Mouse (Mus musculus): Measurements from ENCODE around the gene Alpk3.
"Not testable (repeated sequence)": the region's sequence is repeated elsewhere in the genome, so short reads cannot be mapped to it uniquely, and the experiment has no call there.

The Alpk3 gene

GRCm38 (mm10) chr7:81125215-81126175 lies 68.1 kb downstream of the Alpk3 start:
- in situ Hi-C loops (cut with MboI, MseI), result no loop called here

DNA sequence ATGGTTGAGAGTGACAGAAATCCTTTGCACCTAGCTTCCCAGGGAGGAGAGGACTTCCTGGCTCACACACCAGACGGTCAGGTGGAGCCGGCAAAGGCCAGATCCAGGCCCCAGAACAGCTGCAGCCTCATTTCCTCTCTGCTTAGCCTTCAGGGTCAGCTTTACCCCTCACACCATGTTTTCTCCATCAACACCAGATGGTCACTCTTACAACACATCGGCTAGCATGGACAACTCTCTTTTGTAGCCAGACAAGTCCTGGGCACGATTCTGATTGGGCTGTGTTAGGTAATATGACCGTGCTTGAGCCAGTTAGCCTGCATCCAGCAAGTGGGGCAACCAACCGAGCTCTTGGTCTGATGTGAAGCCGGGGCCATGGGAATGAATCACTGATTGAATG lies 74.5 kb downstream of the Alpk3 start:
- in situ Hi-C loops (cut with MboI, MseI), result no loop called here

DNA sequence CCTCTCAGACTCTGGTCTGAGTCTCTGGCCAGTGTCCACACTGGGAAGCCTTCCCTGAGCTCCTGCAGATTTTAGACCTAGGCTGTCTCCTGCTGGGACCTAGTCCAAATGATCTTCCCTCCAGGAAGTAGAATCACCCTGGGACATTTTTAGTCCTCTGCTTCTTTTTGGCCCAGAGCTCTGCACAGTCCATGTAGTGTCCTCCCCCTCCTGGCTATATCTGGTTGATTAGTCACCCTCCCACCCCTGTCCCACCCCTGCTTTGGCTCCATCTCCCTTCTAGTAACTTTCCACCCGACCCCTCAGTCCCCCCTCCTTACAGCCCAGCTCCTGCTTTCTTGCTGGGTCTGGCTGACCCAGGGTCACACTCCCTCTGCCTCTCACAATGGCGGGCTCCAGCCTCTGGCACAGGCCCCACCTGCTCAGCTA lies 75.5 kb downstream of the Alpk3 start:
- in situ Hi-C loops (cut with MboI, MseI), result no loop called here

GRCm38 (mm10) chr7:81133416-81133815 lies 76.0 kb downstream of the Alpk3 start:
- in situ Hi-C loops (cut with MboI, MseI), result no loop called here

DNA sequence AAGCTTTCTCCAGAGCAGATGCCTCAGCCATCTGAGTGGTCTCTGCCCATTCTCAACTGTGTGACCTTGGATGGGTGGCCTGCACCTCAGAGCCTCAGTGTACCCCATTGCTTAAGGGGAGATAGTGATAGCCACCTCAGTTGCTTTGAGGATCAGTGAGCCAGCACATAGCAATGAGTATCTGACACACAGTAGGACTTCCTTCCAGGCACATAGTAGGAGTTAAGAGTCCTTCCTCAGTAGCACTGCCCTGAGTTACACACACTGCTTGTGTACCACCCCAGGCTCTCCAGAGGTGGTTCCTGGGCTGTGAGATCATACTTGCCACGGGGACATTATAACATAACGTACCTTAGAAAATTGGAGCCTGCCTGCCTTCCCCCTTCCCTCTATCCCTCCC lies 76.5 kb downstream of the Alpk3 start:
- in situ Hi-C loops (cut with MboI, MseI), result no loop called here

DNA sequence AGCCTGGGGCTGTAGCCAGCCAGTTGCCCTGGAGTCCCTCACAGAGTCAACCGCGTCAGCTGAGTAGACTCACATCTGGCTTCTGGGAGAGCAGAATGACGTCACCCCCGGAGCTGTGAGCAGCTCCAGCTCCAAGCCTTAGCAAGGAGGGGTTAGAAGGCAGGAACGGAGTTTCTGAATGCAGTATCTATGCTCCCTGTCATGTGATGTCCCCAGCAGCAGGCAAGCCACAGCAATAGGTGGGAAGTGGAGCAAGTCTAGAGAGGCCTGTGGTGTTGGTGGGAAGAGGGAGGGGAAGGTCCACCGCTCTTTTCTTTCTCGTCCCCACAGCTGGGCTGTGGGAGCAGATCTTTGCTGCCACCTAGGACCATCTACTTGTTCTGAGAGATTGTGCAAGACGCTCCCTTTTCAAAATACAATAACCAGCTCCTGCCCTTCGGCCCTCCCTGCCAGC lies 77.2 kb downstream of the Alpk3 start:
- in situ Hi-C loops (cut with MboI, MseI), result no loop called here

GRCm38 (mm10) chr7:81137292-81137691 lies 79.9 kb downstream of the Alpk3 start:
- in situ Hi-C loops (cut with MboI, MseI), result no loop called here

DNA sequence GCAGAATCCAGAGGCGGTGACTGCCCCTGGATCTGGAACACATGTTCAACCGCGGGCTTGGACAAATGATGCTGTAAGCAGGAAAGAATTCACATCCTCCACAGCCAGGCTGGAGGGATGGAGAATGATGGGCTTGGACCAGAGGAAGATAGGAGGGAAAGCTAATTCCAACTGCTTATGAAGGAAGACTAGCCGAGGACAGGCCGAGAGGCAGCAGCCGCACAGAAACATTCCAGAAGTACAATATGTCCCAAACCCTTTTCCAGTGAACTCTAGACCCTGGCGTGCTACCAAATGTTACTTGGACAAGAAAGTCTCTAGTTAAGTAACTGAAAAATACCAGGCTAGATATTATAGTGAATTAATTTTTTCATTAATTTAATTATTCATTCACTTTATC lies 81.7 kb downstream of the Alpk3 start:
- in situ Hi-C loops (cut with MboI, MseI), result no loop called here

- in situ Hi-C loops (cut with MboI, MseI), result no loop called here
Measured at GRCm38 (mm10) chr7:81139671-81140404, 82.4 kb downstream of the Alpk3 start.

GRCm38 (mm10) chr7:81141541-81141940 lies 84.1 kb downstream of the Alpk3 start:
- in situ Hi-C loops (cut with MboI, MseI), result no loop called here

DNA sequence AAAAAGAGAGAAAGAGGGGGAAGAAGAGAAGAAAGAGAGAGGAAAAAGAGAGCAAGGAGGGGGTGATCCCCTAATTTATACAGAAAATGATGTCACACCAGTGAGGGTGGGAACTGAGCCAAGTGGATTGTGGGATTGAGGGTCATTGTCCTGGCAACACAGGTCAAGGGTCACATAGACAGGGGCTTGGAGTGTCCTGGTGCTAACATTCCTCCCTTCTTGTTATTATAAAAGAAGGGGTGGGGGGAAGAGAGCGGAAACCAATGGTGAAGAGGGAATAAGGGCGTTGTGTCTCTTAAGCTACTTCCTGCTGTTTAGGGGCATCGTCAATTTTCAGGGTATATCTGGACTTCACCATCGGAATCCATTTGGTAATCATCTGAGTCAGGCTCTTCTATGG lies 85.7 kb downstream of the Alpk3 start:
- in situ Hi-C loops (cut with MboI, MseI), result not testable (repeated sequence)

DNA sequence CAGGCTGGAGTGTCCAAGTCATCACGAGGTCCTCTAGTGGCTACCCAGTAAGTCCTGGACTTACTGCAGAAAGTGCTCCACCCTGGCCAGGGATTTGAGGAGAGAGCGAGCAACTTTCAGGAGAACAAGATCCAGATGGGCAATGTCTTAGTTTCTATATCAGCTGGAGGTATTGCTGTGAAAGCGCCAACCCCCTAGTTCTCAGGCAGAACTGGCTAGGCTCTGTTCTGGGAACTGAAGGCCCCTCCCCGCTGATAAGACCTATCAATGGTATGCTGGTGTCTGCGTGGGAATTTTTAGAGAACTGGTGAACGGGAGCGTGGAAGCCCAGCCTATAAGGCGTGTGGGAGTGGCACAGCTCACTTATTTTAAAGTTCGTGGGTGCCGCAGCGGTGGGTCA lies 92.4 kb downstream of the Alpk3 start:
- in situ Hi-C loops (cut with MboI, MseI), result no loop called here

DNA sequence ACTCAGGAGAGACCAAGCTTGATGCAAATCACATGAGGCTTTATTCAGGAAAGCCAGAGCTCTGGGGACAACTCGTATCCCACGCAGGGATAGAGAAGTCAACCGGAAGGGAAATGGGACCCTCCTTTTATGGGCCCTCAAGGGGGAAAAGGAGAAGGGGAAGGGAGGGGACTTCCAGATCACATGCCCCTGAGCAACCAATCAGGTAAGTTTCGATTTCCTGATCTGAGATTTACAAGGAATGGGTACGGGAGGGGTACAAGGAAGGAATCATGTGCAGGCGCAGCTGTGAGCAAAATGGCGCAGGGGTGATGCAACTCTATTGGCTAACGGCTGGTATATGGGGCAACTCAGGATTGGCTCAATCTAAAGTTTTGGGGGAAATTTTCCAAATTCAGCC lies 93.8 kb downstream of the Alpk3 start:
- in situ Hi-C loops (cut with MboI, MseI), result no loop called here

- in situ Hi-C loops (cut with MboI, MseI), result no loop called here
Measured at GRCm38 (mm10) chr7:81152306-81152705, 94.9 kb downstream of the Alpk3 start.

GRCm38 (mm10) chr7:81152826-81153225 lies 95.4 kb downstream of the Alpk3 start:
- in situ Hi-C loops (cut with MboI, MseI), result no loop called here

DNA sequence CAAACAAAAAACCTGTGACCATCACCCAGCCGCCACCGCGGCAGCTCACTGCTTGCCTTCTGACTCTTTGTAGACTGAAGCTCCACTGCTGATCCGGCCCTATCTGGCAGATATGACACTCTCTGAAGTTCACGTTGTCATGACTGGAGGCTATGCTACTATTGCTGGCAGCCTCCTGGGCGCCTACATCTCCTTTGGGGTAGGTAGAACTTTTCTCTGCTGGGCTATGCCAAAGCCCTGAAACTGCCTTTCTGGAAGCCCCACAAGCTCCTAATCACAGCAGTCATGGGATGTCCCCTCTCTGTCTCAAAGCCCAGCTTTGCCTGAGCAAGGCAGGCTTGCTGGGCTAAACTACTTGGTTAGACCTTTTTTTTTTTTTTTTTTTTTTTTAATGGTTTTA lies 95.9 kb downstream of the Alpk3 start:
- in situ Hi-C loops (cut with MboI, MseI), result no loop called here

DNA sequence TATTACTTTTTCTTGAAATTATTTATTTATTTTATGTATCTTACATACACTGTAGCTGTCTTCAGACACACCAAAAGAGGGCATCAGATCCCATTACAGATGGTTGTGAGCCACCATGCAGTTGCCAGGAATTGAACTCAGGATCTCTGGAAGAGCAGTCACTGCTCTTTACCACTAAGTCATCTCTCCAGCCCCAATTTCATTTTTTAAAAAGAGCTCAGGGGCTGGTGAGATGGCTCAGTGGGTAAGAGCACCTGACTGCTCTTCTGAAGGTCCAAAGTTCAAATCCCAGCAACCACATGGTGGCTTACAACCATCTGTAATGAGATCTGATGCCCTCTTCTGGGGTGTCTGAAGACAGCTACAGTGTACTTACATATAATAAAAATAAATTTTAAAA lies 96.8 kb downstream of the Alpk3 start:
- in situ Hi-C loops (cut with MboI, MseI), result not testable (repeated sequence)

GRCm38 (mm10) chr7:81154960-81155359 lies 97.6 kb downstream of the Alpk3 start:
- in situ Hi-C loops (cut with MboI, MseI), result no loop called here
